Mouse (Mus musculus) limb, embryonic 12.5 days (tissue): ENCODE results near the gene Tmtc2. TPM values are rescaled to one million over a fixed set of nuclear protein-coding genes. Genes with fewer than 3 reads are reported as not detected.

Experiments used
- ATAC-seq: fragments of 200-750 bp; cut with Nextera tagmentation; 2 replicates; pipeline ENCODE4 v1.8.0; 2017; ENCODE audit warnings: low read depth, moderate TSS enrichment; ENCODE audit not compliant: insufficient number of reproducible peaks, insufficient read depth, low FRiP score, low TSS enrichment
- H3K27ac ChIP-seq: fragments of 300-500 bp; sonication (generic); 2 replicates; pipeline ENCODE4 v1.5.1; 2016; ENCODE audit warnings: mild to moderate bottlenecking, moderate library complexity
- H3K27me3 ChIP-seq: fragments of 300-500 bp; sonication (generic); 2 replicates; pipeline ENCODE4 v1.6.1; 2016; ENCODE audit warnings: mild to moderate bottlenecking, moderate library complexity
- H3K36me3 ChIP-seq: fragments of 300-500 bp; sonication (generic); 2 replicates; pipeline ENCODE4 v1.6.1; 2016; ENCODE audit warnings: mild to moderate bottlenecking, moderate library complexity
- H3K4me1 ChIP-seq: fragments of 300-500 bp; sonication (generic); replicated peaks from 2 replicates; pipeline ENCODE4 v1.6.1; 2016
- H3K4me2 ChIP-seq: fragments of 300-500 bp; sonication (generic); 2 replicates; pipeline ENCODE4 v1.6.1; 2016; ENCODE audit warnings: mild to moderate bottlenecking, moderate library complexity
- H3K4me3 ChIP-seq: fragments of 300-500 bp; sonication (generic); replicated peaks from 2 replicates; pipeline ENCODE4 v1.5.1; 2016; ENCODE audit warnings: mild to moderate bottlenecking
- H3K9ac ChIP-seq: fragments of 300-500 bp; sonication (generic); replicated peaks from 2 replicates; pipeline ENCODE4 v1.6.1; 2016; ENCODE audit warnings: mild to moderate bottlenecking, moderate library complexity
- H3K9me3 ChIP-seq: fragments of 300-500 bp; sonication (generic); 2 replicates; pipeline ENCODE4 v1.6.1; 2016; ENCODE audit warnings: mild to moderate bottlenecking, moderate library complexity
- WGBS: fragments of 180-500 bp; shearing (Covaris S2); methylation state at CpG from one replicate; pipeline ENCODE4 v1.1.7; 2016; 5-methylcytosine and 5-hydroxymethylcytosine counted together
- polyA plus RNA-seq: library from polyadenylated mRNA; unstranded; fragments of >200 nt; fragmentation: Nextera tagmentation; extraction: Ambion mirVana; gene quantifications from 2 replicates; pipeline ENCODE4 v1.2.1, GENCODE M21; 2016

Tmtc2 gene
- 26.6 and 27.0 TPM in 2 replicates for polyA plus RNA-seq

DNA sequence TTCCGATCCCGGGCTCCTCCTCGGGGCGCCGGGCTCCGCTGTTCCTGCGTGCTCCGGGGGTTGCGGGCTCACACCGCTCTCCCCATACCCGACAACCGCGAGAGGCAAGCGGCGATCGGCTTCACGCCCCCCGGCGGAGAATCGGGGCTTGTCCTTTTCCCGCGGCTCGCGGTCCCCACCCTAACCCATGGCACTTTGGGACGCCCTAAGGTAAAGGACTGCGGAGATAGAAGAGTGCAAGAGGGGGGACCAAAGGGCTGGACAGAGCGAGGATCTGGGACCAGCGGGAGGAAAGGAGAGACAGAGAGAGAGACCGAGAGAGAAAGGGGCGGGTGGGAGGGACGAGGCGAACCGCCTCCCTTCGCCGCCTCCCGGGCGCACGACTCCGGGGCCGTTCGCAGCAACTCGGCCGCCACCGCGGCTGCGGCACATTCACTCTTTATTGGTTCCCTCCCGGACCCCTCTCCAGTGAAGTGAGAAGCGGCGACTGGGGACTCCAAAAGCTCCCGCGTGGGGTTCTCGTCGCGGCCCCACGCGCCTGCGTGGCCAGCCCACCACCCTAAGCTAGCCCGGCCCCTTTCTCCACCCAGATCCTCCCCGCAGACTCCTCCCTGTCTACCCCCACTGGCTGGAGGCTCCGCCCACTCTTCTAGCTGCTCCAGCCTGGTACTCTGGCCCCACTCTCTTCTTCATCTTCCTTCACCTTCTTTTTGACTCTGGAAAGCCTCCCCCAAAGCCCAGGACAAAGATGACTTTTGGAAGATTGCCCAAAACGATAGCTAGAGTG is at the start of gene Tmtc2:
Gene Tmtc2, minus strand, starts transcription at position 544 of the 787 bp plus-strand sequence.
- H3K27me3 ChIP-seq = no peaks in the 10 kb centered on the region
- peak within 1 kb of the TSS; percentile 92 for H3K27ac ChIP-seq
- H3K4me1 ChIP-seq = peaks cover 36% of the 10 kb centered on the region
- peak within 1 kb of the TSS; percentile 81 for H3K9ac ChIP-seq
- no peaks in the 10 kb centered on the region for H3K9me3 ChIP-seq
- no peaks in the 10 kb centered on the region for H3K36me3 ChIP-seq
- H3K4me2 ChIP-seq = peak within 1 kb of the TSS; percentile 86
- peak within 1 kb of the TSS; percentile 83 for H3K4me3 ChIP-seq
- ATAC-seq = peak; percentile 94
- under 1% methylated on average over 61 of the region's 61 CpGs for WGBS

DNA sequence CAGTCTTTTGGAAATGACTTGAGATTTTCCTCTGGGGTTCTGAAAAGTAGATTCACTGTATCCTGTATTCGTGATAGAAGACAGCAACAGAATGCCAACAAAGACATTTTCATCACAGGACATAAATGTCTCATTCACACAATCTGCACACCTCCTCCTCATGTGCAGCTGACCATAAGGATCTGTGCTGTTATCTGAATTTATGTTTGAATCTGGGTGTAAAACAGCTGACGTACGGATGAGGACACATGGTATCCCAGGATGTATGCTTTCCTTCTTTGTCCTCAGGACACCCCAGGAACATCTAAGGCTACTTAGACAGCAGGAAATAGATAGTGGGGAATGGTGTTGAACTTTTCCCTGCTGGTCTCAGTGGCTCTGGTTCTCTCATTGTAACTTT is 37.9 kb upstream of the Tmtc2 start:
- Histone ChIP-seq H3K9ac (no peak overlapping the region), H3K4me1 (peaks cover 4% of the 10 kb centered on the region; the same call in 1 of the 2 replicates), H3K27ac (no peak overlapping the region), H3K27me3 (no peaks in the 10 kb centered on the region), H3K9me3 (0 out of 2 replicates have a peak, but pooled peaks cover 4% of the 10 kb centered on the region), H3K4me3 (no peak overlapping the region), H3K4me2 (no peak overlapping the region), H3K36me3 (no peaks in the 10 kb centered on the region)
- no peak for ATAC-seq
- 86% methylated on average over 3 of the region's 3 CpGs for WGBS

DNA sequence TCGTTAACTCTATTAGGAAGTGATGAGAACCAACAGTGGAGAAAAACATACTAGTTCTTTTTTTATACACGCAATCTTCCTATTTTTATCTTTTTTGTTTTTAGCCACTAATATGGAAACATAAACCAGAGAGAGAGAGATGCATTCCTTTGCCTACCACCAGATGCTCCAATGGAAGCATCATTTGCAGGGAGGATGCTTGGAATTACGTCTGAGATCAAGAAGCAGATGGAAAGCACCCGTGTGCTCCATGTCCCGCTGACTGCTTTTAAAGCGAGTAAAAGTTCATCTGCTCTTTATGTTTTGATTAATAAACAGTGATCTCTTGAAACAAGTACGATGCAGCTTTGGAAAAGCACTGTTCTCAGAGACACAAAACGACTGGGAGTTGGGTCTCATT is 24.6 kb upstream of the Tmtc2 start:
- WGBS = 86% methylated on average over 8 of the region's 8 CpGs
- Histone ChIP-seq H3K36me3 (no peaks in the 10 kb centered on the region), H3K4me3 (no peak overlapping the region), H3K9me3 (no peaks in the 10 kb centered on the region), H3K4me2 (no peak overlapping the region), H3K9ac (no peak overlapping the region), H3K27ac (no peak overlapping the region), H3K4me1 (no peaks in the 10 kb centered on the region), H3K27me3 (no peaks in the 10 kb centered on the region)
- no peak for ATAC-seq

DNA sequence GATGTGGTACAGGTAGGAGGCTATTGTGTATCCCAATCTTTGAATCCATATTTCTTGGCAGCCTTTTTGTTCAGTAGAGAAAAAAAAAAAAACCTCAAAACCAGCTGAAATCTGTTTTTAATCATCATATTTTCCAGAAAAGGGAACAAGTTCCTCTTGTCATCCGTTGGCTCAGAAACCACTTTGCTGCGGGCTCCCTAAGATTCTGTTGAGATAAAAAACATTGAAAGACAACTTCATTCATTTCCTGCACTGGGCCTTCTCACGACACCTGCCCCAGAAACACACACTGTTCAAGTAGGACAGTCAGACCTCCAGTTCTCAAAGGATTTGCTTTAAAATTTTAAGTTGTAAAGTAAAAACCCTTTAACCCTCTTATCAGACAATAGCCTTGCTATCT is 23.0 kb upstream of the Tmtc2 start:
- ATAC-seq = no peak
- H3K4me3 ChIP-seq = no peak overlapping the region
- H3K27me3 ChIP-seq = no peaks in the 10 kb centered on the region
- no peaks in the 10 kb centered on the region for H3K36me3 ChIP-seq
- no peak overlapping the region for H3K9ac ChIP-seq
- H3K27ac ChIP-seq = no peak overlapping the region
- WGBS = 55% methylated on average over 3 of the region's 3 CpGs
- no peaks in the 10 kb centered on the region for H3K9me3 ChIP-seq
- H3K4me1 ChIP-seq = no peaks in the 10 kb centered on the region
- H3K4me2 ChIP-seq = no peak overlapping the region

DNA sequence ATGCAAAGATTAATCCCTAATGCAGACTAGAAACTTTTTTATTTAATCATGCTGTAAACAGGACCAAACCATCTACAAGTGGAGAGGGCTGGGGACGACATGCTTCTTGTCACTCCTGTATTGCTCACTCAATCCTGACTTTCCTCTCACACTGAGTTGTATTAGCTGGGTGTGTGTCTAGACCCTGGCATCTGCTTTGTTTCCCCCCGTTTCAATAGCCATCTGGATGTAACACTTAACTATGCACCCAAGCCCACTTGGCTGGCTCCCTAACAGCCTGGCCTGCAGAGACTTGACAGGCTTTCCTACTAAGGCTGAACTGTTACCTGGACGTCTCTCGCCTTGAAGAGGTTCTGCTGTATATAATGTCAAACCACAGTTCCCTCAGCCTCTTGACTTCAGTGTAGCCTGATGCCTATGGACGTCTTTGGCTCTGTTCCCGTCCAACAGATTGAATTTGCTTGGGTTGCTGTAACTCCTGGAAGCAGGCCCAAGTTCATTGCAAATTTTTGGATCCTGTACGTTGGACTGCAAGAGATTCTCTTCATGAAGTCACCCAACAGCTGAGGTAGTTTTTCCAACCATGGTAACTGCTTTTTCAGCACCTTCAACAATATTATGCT is 21.3 kb upstream of the Tmtc2 start:
- Histone ChIP-seq H3K4me2 (no peak overlapping the region), H3K4me3 (no peak overlapping the region), H3K27ac (no peak overlapping the region), H3K4me1 (no peaks in the 10 kb centered on the region), H3K27me3 (no peaks in the 10 kb centered on the region), H3K36me3 (no peaks in the 10 kb centered on the region), H3K9ac (no peak overlapping the region), H3K9me3 (no peaks in the 10 kb centered on the region)
- ATAC-seq = no peak
- 81% methylated on average over 7 of the region's 7 CpGs for WGBS

- no peaks in the 10 kb centered on the region for H3K9me3 ChIP-seq
- H3K36me3 ChIP-seq = no peaks in the 10 kb centered on the region
- no peaks in the 10 kb centered on the region for H3K4me1 ChIP-seq
- H3K4me2 ChIP-seq = no peak overlapping the region
- ATAC-seq = no peak
- H3K27me3 ChIP-seq = no peaks in the 10 kb centered on the region
- H3K27ac ChIP-seq = no peak overlapping the region
- H3K4me3 ChIP-seq = no peak overlapping the region
- H3K9ac ChIP-seq = no peak overlapping the region
Observed at GRCm38 (mm10) chr10:105588141-105588540, 13.9 kb upstream of the Tmtc2 start.

DNA sequence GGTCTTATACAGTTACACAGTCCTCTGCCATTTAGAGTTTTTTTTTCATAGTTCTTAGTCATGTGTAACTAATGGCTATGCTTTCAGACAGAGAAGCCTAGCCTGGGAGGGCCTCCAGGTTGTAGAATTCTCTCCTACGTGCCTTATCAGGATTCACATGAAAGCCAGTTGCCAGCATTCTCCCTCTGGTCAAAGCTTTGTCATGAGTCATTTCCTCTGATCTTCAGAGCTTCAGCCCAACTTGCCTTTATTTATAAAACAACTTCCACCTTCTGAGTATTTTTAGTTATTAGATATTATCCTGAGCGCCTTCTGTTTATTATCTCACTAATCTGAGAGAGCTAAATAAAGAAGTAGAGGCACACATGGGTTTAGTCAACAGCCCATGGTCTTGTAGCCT is 5.1 kb upstream of the Tmtc2 start:
- no peak overlapping the region for H3K4me3 ChIP-seq
- ATAC-seq = no peak
- WGBS = 79% methylated on average over 2 of the region's 2 CpGs
- H3K36me3 ChIP-seq = no peaks in the 10 kb centered on the region
- no peaks in the 10 kb centered on the region for H3K27me3 ChIP-seq
- H3K4me1 ChIP-seq = peaks cover 17% of the 10 kb centered on the region
- H3K9me3 ChIP-seq = no peaks in the 10 kb centered on the region
- H3K4me2 ChIP-seq = no peak overlapping the region
- H3K27ac ChIP-seq = no peak overlapping the region
- no peak overlapping the region for H3K9ac ChIP-seq

DNA sequence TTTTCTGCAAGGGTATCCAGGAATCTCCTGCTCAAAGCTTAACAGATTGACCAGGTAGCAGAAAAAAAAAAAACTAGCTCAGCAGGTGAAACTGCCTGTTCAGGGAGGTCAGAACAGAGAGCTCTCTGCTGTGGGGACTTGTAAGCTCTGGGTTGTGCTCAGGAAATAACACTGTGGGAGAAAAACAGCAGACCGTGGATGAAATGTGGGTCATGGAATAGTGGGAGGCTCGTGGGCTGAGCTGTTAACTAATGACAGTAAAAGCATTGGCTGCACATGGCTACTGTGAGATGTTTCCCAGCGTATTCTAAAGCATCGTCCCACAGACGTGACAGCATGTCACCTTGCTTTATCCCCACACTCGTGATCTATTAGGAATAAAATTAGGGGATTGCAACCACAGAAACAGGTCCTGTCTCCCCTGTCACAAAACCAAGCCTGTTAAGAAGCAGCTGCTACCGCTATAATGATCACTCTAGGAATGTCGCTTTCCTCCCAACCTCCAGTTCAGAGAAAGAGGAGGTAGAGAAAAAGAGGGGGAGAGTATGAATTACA is 4.1 kb upstream of the Tmtc2 start:
- H3K4me2 ChIP-seq = peak overlapping the region; percentile 86
- H3K4me1 ChIP-seq = peaks cover 17% of the 10 kb centered on the region
- no peaks in the 10 kb centered on the region for H3K9me3 ChIP-seq
- ATAC-seq = no peak
- no peaks in the 10 kb centered on the region for H3K36me3 ChIP-seq
- H3K9ac ChIP-seq = no peak overlapping the region
- H3K4me3 ChIP-seq = no peak overlapping the region
- 0 out of 2 replicates have a peak overlapping the region, but pooled peaks have one; percentile 3 for H3K27ac ChIP-seq
- no peaks in the 10 kb centered on the region for H3K27me3 ChIP-seq
- WGBS = 34% methylated on average over 8 of the region's 8 CpGs

- no peaks in the 10 kb centered on the region for H3K36me3 ChIP-seq
- H3K4me2 ChIP-seq = peak overlapping the region; percentile 86
- peak overlapping the region; percentile 83 for H3K4me3 ChIP-seq
- WGBS = under 1% methylated on average over 44 of the region's 44 CpGs
- H3K4me1 ChIP-seq = peaks cover 36% of the 10 kb centered on the region
- ATAC-seq = peak; percentile 73
- H3K27me3 ChIP-seq = no peaks in the 10 kb centered on the region
- H3K27ac ChIP-seq = peak overlapping the region; percentile 92
- H3K9me3 ChIP-seq = no peaks in the 10 kb centered on the region
- H3K9ac ChIP-seq = peak overlapping the region; percentile 81
Observed at GRCm38 (mm10) chr10:105574695-105575660, 727 bp upstream of the Tmtc2 start.

DNA sequence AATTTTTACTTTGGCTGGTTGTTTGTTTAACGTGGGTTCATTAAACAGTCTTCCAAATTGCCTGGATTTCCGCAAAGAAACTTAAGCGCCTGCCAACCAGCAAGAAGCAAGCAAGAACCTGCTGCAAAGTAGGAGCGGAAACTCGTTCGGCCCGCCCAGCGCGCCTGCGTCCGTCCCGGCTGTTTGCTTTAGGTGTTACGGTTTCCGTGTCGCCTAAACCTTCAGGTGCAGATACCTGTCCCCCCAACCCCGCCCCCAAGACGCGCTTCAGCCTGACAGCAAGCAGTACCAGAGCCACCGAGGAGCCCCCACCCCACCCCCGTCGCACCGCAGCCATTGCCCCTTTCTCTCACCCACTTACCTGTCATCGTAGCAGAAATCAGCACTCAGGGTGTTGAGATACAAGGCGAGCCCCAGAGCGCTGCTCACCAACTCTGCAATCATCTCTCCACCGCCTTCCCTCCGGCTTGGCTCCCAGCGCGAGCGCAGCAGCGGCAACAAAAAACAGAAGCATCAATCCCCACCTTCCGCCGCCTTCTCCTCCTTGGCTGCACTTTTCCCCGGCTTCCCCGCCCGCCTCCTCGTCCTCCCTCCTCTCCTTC is 844 bp downstream of the Tmtc2 start:
- ATAC-seq = no peak
- Histone ChIP-seq H3K9ac (peak overlapping the region; percentile 81), H3K36me3 (no peaks in the 10 kb centered on the region), H3K4me3 (peak overlapping the region; percentile 83), H3K4me1 (peaks cover 33% of the 10 kb centered on the region), H3K4me2 (peak overlapping the region; percentile 86), H3K27me3 (no peaks in the 10 kb centered on the region), H3K9me3 (no peaks in the 10 kb centered on the region), H3K27ac (peak overlapping the region; percentile 92)
- WGBS = 1% methylated on average over 37 of the region's 37 CpGs
